Mouse (Mus musculus): ENCODE measurements around the gene Endog.

- TF ChIP-seq CTCF (IDR thresholded peaks at IDR 0.05; ENCODE audit: borderline replicate concordance, insufficient read depth, low read length) (no peak), POLR2A (IDR thresholded peaks at IDR 0.05; ENCODE audit: low read depth, low read length) (no peak)
These were observed 42.5 kb upstream of the Endog start for GRCm38 (mm10) chr2:30128789-30129188.
